Mouse (Mus musculus): ENCODE measurements at regions not wholly inside any gene's neighbourhood (a gene's known extent, or its start where the extent isn't known, plus 50 kb on each side); places are given as distances from the start of the nearest gene placed in this dataset.
A peak's percentile ranks its signal among the peaks of the same experiment; 100 is the strongest.

DNA sequence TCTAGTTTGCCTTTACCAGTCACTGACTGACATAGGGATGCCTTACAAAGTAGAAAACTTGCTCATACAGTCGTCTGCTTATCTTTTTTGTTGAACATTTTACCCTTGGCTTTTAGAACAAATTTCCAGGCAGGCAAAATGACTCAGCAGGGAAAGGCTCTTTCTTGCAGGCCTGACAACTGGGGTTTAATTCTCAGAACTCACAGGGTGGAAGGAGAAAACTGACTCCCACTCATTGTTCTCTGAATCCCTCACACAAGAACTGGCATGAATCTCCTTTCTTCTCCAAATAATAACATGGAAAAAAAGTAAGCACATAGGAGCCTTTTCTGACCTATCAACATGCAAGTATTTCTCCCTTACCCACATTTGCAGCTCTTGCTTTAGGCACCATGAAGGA is 163.5 kb downstream of the Cps1 start:
- DNase-seq (ENCODE audit: low read depth, low spot score), result peak; percentile 40

GRCm38 (mm10) chr1:67307591-67307990 is 184.8 kb downstream of the Cps1 start:
- DNase-seq (ENCODE audit: low read depth, low spot score), result no peak
